Mouse (Mus musculus): ENCODE measurements around the gene Arap1.

DNA sequence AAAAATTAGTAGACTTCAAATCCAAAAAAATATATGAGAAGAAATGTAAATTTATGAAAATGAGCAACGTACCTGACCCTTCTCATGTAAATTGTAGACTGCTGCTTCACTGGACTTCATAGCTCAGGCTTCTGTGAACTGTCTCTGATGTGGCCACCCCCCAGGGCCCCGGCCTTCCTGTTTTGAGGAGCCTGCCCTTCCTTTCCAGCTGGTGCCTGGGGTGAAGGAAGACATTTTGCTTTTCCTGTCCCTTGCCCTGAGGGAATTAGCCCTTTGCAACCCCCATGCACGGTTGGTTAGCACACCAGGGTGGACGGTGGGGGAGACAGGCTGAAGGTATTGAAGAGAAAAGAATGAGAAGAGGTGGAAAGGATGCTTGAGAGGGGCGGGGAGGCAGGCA, 108.9 kb downstream of the Arap1 start:
- TF ChIP-seq CTCF (IDR thresholded peaks at IDR 0.05; ENCODE audit: extremely low read depth, insufficient read depth, low read length) (no peak), POLR2A (IDR thresholded peaks at IDR 0.05; ENCODE audit: extremely low read depth, insufficient read depth, low read length) (no peak)
